Mouse (Mus musculus): Measurements from ENCODE around the gene Olfr814. TPM values are rescaled to one million over a fixed set of nuclear protein-coding genes. Genes with fewer than 3 reads are reported as not detected.
"Not testable (repeated sequence)": the region's sequence is repeated elsewhere in the genome, so short reads cannot be mapped to it uniquely, and the experiment has no call there.

The Olfr814 gene
- total RNA-seq (2022): not detected

DNA sequence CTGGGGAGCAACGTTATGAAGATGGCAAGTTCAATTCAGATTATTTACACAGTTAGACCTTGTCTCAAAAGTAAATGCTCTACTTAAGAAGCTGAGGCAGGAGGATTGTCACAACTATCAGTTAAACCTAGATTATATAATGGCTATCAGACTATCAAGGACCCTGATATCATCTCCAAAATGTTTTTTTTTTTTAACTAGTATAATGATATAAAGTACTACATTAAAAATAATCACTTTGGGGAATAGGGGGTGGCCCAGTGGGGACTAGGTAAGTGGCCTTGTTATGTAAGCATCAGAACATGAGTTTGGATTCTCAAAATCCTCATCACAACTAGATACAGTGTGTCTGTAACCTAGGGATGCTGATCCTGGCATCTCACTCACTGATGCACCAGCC lies at the start of gene Olfr814:
TSS of gene Olfr814 (minus strand) at position 101 of the 400 bp plus-strand sequence.
- DNase-seq (ENCODE audit: low spot score in 2 of 2): not testable (repeated sequence)

DNA sequence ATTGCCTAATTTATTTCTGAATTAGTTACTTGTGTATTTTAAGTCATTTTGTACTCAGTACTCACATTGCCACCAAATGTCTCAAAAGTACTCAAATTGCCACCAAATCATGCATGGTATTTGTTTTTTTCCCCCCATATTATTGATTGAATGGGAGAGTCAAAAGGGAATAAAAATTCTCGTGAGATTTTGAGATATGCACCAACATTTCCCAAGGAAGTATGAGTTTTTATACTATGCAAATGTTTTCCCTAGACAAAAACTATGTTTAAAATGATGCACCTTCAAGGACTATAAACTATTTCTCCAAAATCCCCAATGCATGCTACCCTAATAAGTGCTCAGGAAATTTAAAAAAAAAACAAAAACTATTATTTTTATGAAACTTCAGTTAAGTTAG lies 35.8 kb upstream of the Olfr814 start, which contains the start of gene Olfr816:
TSS of gene Olfr816 (minus strand) at position 101 of the 400 bp plus-strand sequence.
- DNase-seq (ENCODE audit: low spot score in 2 of 2): no peak

DNA sequence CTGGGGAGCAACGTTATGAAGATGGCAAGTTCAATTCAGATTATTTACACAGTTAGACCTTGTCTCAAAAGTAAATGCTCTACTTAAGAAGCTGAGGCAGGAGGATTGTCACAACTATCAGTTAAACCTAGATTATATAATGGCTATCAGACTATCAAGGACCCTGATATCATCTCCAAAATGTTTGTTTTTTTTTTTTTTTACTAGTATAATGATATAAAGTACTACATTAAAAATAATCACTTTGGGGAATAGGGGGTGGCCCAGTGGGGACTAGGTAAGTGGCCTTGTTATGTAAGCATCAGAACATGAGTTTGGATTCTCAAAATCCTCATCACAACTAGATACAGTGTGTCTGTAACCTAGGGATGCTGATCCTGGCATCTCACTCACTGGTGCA lies 26.1 kb upstream of the Olfr814 start, which contains the start of gene Olfr815:
TSS of gene Olfr815 (minus strand) at position 101 of the 400 bp plus-strand sequence.
- DNase-seq (ENCODE audit: low spot score in 2 of 2): not testable (repeated sequence)

DNA sequence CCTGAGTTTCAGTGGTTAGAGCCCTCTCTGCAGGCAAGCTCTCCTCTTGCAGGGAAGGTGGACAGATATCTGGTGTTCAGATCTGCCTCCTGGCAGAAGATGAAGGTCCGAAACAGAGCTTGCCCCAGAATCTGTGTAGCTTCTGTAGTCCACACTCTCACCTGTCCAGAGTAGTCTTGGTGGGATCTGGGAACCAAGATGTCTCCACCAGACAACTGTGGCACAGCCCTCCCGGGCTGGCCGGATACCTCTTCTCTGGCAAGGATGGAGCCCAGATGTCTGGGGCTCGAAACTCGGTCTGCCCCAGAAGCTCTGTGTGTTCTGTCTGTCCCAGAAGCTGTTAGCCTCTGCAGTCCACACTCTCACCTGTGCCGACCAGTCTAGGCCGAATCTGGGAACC lies 6.3 kb upstream of the Olfr814 start:
- no peak for DNase-seq (ENCODE audit: low spot score in 2 of 2)

DNA sequence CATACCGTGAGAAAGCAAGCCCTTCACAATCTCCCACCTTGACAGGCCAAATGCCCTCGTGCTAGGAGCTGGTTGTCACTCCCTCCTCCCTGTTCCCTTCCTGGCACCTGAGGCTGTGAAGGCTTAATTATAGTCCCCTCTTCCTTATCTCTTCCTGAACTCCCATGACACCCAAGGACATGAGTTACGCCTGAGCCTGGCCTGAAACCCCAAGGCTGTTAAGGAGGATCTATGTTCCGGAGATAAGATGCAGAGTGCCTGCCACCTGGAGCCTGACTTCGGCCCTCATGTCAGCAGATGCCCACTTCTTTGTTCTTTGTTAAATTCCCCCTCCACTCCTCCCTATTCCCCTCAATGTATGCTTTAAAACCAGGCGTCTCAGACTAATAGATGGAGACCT lies 5.8 kb upstream of the Olfr814 start:
- not testable (repeated sequence) for DNase-seq (ENCODE audit: low spot score in 2 of 2)

DNA sequence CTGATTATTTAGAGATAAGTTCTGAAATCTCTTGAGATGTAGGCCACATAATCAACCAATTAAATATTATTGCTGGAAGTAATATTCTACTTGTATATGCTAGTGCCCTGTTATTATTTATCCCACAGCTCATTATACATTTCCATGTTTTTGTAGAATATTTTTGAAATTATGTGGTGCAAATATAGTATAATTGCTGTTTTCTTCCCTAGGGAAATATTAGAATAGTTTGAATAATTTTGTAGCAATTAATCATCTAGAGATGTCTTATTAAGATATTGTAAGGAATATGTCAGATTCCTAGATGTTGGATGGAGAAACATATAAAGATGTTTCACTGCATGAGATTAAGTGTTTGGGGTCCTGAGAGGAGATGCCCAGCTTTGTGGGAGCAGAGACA lies 24.6 kb downstream of the Olfr814 start, which contains the start of gene Olfr813:
TSS of gene Olfr813 (plus strand) at position 301 of the 400 bp plus-strand sequence.
- DNase-seq (ENCODE audit: low spot score in 2 of 2): no peak

DNA sequence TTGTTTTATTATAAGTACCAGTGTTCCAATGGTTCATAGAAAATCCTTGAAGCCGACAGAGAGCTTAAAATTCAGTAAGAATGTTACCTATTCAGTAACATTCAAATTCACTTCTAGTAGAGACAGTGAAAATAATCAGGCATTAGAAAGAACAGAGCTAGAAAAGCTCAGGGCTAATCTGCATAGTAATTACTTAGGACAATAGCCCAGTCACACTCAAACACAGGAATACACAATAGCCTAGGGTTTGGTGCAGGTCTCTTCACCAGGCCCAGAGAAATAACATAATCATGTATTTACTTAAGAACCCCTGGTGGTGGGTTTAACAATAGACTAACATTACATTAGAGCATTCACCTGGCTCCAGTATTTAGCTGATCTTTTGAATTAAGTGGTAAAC lies 32.3 kb downstream of the Olfr814 start:
- DNase-seq (ENCODE audit: low spot score in 2 of 2): no peak

DNA sequence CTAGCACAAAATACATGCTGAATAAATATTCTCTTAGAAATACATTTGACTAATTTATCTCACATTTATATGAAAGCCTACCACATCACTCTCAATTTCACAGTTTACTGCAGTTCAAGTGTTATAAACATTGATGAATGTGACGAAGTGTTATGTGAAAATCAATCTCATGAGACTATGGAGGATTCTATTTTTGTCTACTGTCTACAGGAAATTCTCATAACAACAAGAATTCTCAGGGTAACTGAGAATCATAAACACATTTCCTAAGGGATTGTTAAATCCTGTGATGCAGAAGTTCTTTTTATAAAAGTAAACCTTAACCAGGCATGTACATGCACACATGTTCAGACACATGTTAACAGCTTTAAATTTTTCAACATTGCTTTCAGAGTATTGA lies 33.7 kb downstream of the Olfr814 start, which contains the start of gene Olfr812:
TSS of gene Olfr812 (minus strand) at position 101 of the 400 bp plus-strand sequence.
- DNase-seq (ENCODE audit: low spot score in 2 of 2): no peak

Other genes starting within 250 kb of the Olfr814 start
- not detected for gene Olfr799, start 242.4 kb downstream of the Olfr814 start, total RNA-seq (2022)
- gene Olfr800, start 222.2 kb downstream of the Olfr814 start, total RNA-seq (2022): not detected
- not detected for gene Olfr801, start 206.0 kb downstream of the Olfr814 start, total RNA-seq (2022)
- not detected for gene Olfr802, start 191.7 kb downstream of the Olfr814 start, total RNA-seq (2022)
- not detected for gene Olfr803, start 185.6 kb downstream of the Olfr814 start, total RNA-seq (2022)
- not detected for gene Olfr804, start 176.6 kb downstream of the Olfr814 start, total RNA-seq (2022)
- not detected for gene Olfr805, start 150.5 kb downstream of the Olfr814 start, total RNA-seq (2022)
- gene Olfr806, start 137.9 kb downstream of the Olfr814 start, total RNA-seq (2022): not detected
- not detected for gene Olfr807, start 122.1 kb downstream of the Olfr814 start, total RNA-seq (2022)
- not detected for gene Olfr808, start 114.4 kb downstream of the Olfr814 start, total RNA-seq (2022)
- not detected for gene Olfr809, start 105.2 kb downstream of the Olfr814 start, total RNA-seq (2022)
- gene Olfr810, start 84.9 kb downstream of the Olfr814 start, total RNA-seq (2022): not detected
- not detected for gene Olfr811, start 75.5 kb downstream of the Olfr814 start, total RNA-seq (2022)
- not detected for gene Olfr812, start 33.8 kb downstream of the Olfr814 start, total RNA-seq (2022)
- gene Olfr813, start 24.5 kb downstream of the Olfr814 start, total RNA-seq (2022): not detected
- gene Olfr815, start 26.0 kb upstream of the Olfr814 start, total RNA-seq (2022): not detected
- not detected for gene Olfr816, start 35.7 kb upstream of the Olfr814 start, total RNA-seq (2022)
- gene Olfr818, start 69.2 kb upstream of the Olfr814 start, total RNA-seq (2022): not detected
- gene Olfr819, start 87.4 kb upstream of the Olfr814 start, total RNA-seq (2022): not detected
- not detected for gene Olfr247, start 96.3 kb upstream of the Olfr814 start, total RNA-seq (2022)
- not detected for gene Gm10310, start 105.2 kb upstream of the Olfr814 start, total RNA-seq (2022)
- gene Olfr820, start 132.8 kb upstream of the Olfr814 start, total RNA-seq (2022): not detected
- not detected for gene Olfr821, start 150.5 kb upstream of the Olfr814 start, total RNA-seq (2022)
- not detected for gene Olfr822, start 191.4 kb upstream of the Olfr814 start, total RNA-seq (2022)
- not detected for gene Olfr823, start 235.5 kb upstream of the Olfr814 start, total RNA-seq (2022)

Data from gastrocnemius, adult 8-10 months (tissue).